Mouse (Mus musculus) stomach, embryonic 14.5 days (tissue): Measurements from ENCODE around the gene Eci3. TPM values are rescaled to one million over a fixed set of nuclear protein-coding genes. Genes with fewer than 3 reads are reported as not detected.
"Not testable (repeated sequence)": the region's sequence is repeated elsewhere in the genome, so short reads cannot be mapped to it uniquely, and the experiment has no call there.

ENCODE experiments used
- ATAC-seq: fragments of 200-750 bp; cut with Nextera tagmentation; 2 replicates; pipeline ENCODE4 v1.8.0; 2017; ENCODE audit warnings: low read depth, moderate TSS enrichment; ENCODE audit not compliant: insufficient number of reproducible peaks, insufficient read depth, low FRiP score
- H3K27ac ChIP-seq: fragments of 300-500 bp; sonication (generic); 2 replicates; pipeline ENCODE4 v1.5.1; 2014; ENCODE audit warnings: mild to moderate bottlenecking, low read length, moderate library complexity, mixed read lengths
- H3K27me3 ChIP-seq: fragments of 300-500 bp; sonication (generic); 2 replicates; pipeline ENCODE4 v1.6.1; 2014; ENCODE audit warnings: low read length, control low read depth, mixed read lengths; ENCODE audit not compliant: control insufficient read depth, insufficient read depth
- H3K36me3 ChIP-seq: fragments of 300-500 bp; sonication (generic); 2 replicates; pipeline ENCODE4 v1.6.1; 2014; ENCODE audit warnings: mild to moderate bottlenecking, control low read depth, low read length, moderate library complexity, mixed read lengths; ENCODE audit not compliant: control insufficient read depth, insufficient read depth
- H3K4me1 ChIP-seq: fragments of 300-500 bp; sonication (generic); 2 replicates; pipeline ENCODE4 v1.6.1; 2014; ENCODE audit warnings: low read length, control low read depth, mixed read lengths; ENCODE audit not compliant: control insufficient read depth, insufficient read depth
- H3K4me2 ChIP-seq: fragments of 300-500 bp; sonication (generic); replicated peaks from 2 replicates; pipeline ENCODE4 v1.6.1; 2014; ENCODE audit warnings: low read depth, low read length, control low read depth
- H3K4me3 ChIP-seq: fragments of 300-500 bp; sonication (generic); 2 replicates; pipeline ENCODE4 v1.5.1; 2014; ENCODE audit warnings: low read depth, low read length, control low read depth
- H3K9ac ChIP-seq: fragments of 300-500 bp; sonication (generic); replicated peaks from 2 replicates; pipeline ENCODE4 v1.6.1; 2014; ENCODE audit warnings: low read depth, mild to moderate bottlenecking, control low read depth, low read length, moderate library complexity, mixed read lengths
- H3K9me3 ChIP-seq: fragments of 300-500 bp; sonication (generic); 2 replicates; pipeline ENCODE4 v1.6.1; 2016; ENCODE audit warnings: low read depth, low read length, control low read depth; ENCODE audit not compliant: control insufficient read depth
- WGBS: fragments of 180-500 bp; shearing (Covaris S2); extraction: QIAGEN DNeasy Blood & Tissue Kit; methylation state at CpG from one replicate; pipeline ENCODE4 v1.1.7; 2014; 5-methylcytosine and 5-hydroxymethylcytosine counted together
- polyA plus RNA-seq: library from polyadenylated mRNA; unstranded; fragments of >200 nt; fragmentation: Nextera tagmentation; extraction: Ambion mirVana; gene quantifications from 2 replicates; pipeline ENCODE4 v1.2.1, GENCODE M21; 2014

Gene Eci3
- polyA plus RNA-seq, 1 experiment from 2014 or later = 1.5 TPM

DNA sequence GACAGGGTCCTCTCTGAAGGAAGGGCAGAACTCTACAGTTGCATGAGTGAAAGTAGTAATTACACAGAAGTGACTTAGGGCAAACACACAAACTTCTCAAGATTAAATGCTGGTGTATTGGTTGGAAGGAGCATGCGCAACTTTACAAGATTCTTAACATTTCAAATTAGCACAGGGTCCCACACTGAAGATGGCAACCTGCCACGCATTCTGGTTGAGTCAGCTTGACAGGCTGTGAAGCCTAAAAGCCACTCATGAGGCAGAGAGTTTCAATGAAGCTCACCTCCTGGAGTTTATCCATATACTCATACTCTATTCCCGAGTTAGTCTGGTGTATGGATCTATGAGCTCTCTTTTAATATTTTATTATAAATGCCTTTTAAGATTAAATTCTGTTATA, 5.5 kb downstream of the Eci3 start:
- ATAC-seq, H3K9ac ChIP-seq, H3K27ac ChIP-seq, H3K4me2 ChIP-seq, H3K27me3 ChIP-seq, H3K9me3 ChIP-seq, H3K4me1 ChIP-seq, H3K4me3 ChIP-seq, H3K36me3 ChIP-seq: not testable (repeated sequence)
- WGBS = 89% methylated on average over 3 of the region's 3 CpGs

GRCm38 (mm10) chr13:34956901-34957300, 6.7 kb downstream of the Eci3 start:
- no peak for ATAC-seq
- H3K27ac ChIP-seq = no peak overlapping the region
- no peaks in the 10 kb centered on the region for H3K9me3 ChIP-seq

GRCm38 (mm10) chr13:34951437-34951836, 12.2 kb downstream of the Eci3 start:
- not testable (repeated sequence) for H3K4me1 ChIP-seq, H3K4me2 ChIP-seq, ATAC-seq, H3K36me3 ChIP-seq, H3K4me3 ChIP-seq, H3K9ac ChIP-seq, H3K9me3 ChIP-seq, H3K27ac ChIP-seq, H3K27me3 ChIP-seq
- WGBS = 90% methylated on average over 2 of the region's 2 CpGs

More at GRCm38 (mm10) chr13:34956901-34957300, 6.7 kb downstream of the Eci3 start:
- H3K4me3 ChIP-seq = no peak overlapping the region
- no peaks in the 10 kb centered on the region for H3K4me1 ChIP-seq
- H3K36me3 ChIP-seq = no peaks in the 10 kb centered on the region
- H3K9ac ChIP-seq = no peak overlapping the region
- H3K4me2 ChIP-seq = no peak overlapping the region
- WGBS = 73% methylated on average over 4 of the region's 4 CpGs
- no peaks in the 10 kb centered on the region for H3K27me3 ChIP-seq

GRCm38 (mm10) chr13:34942370-34942769, 21.2 kb downstream of the Eci3 start:
- Histone ChIP-seq H3K27ac (no peak overlapping the region), H3K9ac (no peak overlapping the region), H3K36me3 (no peaks in the 10 kb centered on the region), H3K4me1 (no peaks in the 10 kb centered on the region), H3K4me3 (no peak overlapping the region), H3K27me3 (no peaks in the 10 kb centered on the region), H3K9me3 (no peaks in the 10 kb centered on the region), H3K4me2 (no peak overlapping the region)
- no peak for ATAC-seq

DNA sequence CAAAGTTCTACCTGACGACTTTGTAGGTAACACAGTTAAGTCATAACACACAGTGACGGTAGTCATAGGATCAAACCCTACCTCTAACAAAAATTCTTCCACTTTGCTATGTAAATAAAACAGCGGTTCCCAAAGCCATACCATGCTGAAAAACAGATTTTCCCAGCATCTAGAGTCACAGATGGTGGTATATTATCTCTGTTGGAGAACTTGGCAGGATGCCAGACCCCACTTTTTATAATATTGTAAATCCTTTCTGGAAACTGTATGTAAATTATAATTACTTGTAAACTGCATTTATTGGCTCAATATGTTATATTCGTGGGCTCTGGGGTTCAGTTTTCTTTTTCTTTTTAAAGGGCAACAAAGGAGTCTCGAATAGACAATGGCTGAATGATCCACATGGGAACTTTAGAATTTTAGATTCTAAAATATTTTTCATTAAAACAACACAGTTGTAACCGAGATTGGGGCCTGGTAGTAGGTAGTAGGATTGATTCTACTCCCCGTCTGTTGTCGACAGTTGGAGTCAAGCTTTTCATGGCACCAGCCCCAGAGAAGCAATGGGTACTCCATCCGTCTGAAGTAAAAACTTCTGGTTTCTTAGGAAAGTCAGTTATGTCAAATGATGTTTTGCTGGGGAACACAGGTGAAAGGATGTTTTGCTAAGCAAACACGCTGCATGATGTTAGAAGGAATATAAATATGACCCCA, 28.5 kb downstream of the Eci3 start:
- WGBS = 75% methylated on average over 10 of the region's 10 CpGs
- ATAC-seq = no peak

DNA sequence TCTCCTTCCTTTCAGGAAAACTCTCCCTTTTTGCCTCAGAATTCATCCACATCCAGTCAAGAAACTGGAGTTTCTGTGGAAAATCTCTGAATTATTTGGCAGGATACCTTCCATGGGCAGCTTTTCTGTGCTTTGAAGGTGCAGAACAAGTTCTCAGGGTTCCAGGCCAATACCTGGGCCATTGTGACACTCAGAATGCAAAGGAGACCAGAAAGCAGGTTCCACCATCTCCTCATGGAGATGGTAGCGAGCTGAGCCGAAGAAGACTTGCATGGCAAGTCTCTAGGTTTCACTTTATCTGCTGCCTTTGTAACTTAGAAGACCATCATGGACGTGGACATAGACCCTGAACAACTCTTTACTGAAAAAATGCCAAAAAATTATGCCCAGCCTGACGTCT, 39.4 kb downstream of the Eci3 start, which contains the start of the genes Fam217a and 4933417A18Rik:
Fam217a (minus strand) TSS at position 101 of the 400 bp plus-strand sequence.
4933417A18Rik (plus strand) TSS at position 200 of the 400 bp plus-strand sequence.
- WGBS = 87% methylated on average over 4 of the region's 4 CpGs
- Histone ChIP-seq H3K4me3 (no peak within 1 kb of the TSS), H3K9me3 (no peaks in the 10 kb centered on the region), H3K9ac (no peak within 1 kb of the TSS), H3K4me1 (no peaks in the 10 kb centered on the region), H3K4me2 (no peak within 1 kb of the TSS), H3K36me3 (no peaks in the 10 kb centered on the region), H3K27ac (no peak within 1 kb of the TSS), H3K27me3 (no peaks in the 10 kb centered on the region)
- no peak for ATAC-seq

More for the DNA sequence above, 28.5 kb downstream of the Eci3 start:
- no peaks in the 10 kb centered on the region for H3K36me3 ChIP-seq
- H3K4me3 ChIP-seq = no peak overlapping the region
- no peaks in the 10 kb centered on the region for H3K27me3 ChIP-seq
- no peak overlapping the region for H3K9ac ChIP-seq
- H3K4me1 ChIP-seq = no peaks in the 10 kb centered on the region
- no peak overlapping the region for H3K4me2 ChIP-seq
- H3K9me3 ChIP-seq = no peaks in the 10 kb centered on the region
- H3K27ac ChIP-seq = no peak overlapping the region

- Histone ChIP-seq H3K4me2 (peak overlapping the region; percentile 55), H3K27ac (no peak overlapping the region), H3K36me3 (no peaks in the 10 kb centered on the region), H3K27me3 (no peaks in the 10 kb centered on the region), H3K4me3 (peak overlapping the region; percentile 23; the same call in 1 of the 2 replicates), H3K9me3 (no peaks in the 10 kb centered on the region), H3K4me1 (peaks cover 6% of the 10 kb centered on the region; the same call in 1 of the 2 replicates), H3K9ac (0 out of 2 replicates have a peak overlapping the region, but pooled peaks have one; percentile 21)
- WGBS = 35% methylated on average over 37 of the region's 37 CpGs
- ATAC-seq = 0 out of 2 replicates have a peak, but pooled peaks have one; percentile 58
These were observed 47.0 kb downstream of the Eci3 start for GRCm38 (mm10) chr13:34916520-34917167.

DNA sequence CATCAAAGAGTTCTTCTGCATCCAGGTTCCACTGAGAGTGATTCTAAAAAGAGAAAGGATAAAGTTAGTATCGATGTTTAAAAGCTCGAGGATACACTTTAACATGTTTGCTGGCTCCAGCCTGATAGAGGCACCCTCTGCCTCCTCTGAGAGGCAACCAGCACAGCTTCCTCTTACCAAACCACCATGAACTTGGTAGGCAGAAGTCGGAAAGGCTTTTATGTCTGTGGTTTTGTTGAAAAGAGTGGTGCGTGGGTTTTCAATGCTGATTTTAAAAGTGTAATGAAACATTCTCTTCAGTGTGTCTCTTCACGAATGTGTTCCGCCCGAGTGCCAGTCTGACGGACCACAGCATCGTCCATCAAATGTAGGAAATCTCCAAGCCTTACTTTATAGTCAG, 49.0 kb downstream of the Eci3 start:
- Histone ChIP-seq H3K4me1 (peaks cover 6% of the 10 kb centered on the region; the same call in 1 of the 2 replicates), H3K27ac (no peak overlapping the region), H3K27me3 (no peaks in the 10 kb centered on the region), H3K4me2 (no peak overlapping the region), H3K4me3 (no peak overlapping the region), H3K9ac (no peak overlapping the region), H3K9me3 (no peaks in the 10 kb centered on the region), H3K36me3 (no peaks in the 10 kb centered on the region)
- 82% methylated on average over 9 of the region's 9 CpGs for WGBS
- no peak for ATAC-seq
